Mouse (Mus musculus): ENCODE measurements around the gene Msh5.

GRCm38 (mm10) chr17:35061299-35061698 lies 14.8 kb upstream of the Msh5 start:
- TF ChIP-seq GATA1 (IDR thresholded peaks at IDR 0.05; ENCODE audit: borderline replicate concordance, low read length) (no peak), FLI1 (IDR thresholded peaks at IDR 0.05; ENCODE audit: low read length) (no peak)

Measured in megakaryocyte, embryonic 14.5 days (primary cell).